Mouse (Mus musculus) embryonic facial prominence, embryonic 11.5 days (tissue): ENCODE data around the gene Hck. TPM values are rescaled to one million over a fixed set of nuclear protein-coding genes. Genes with fewer than 3 reads are reported as not detected.
A peak's percentile ranks its signal among the peaks of the same experiment; 100 is the strongest.

Source experiments
- ATAC-seq: fragments of 200-750 bp; cut with Nextera tagmentation; replicated peaks from 2 replicates; pipeline ENCODE4 v1.8.0; 2017; ENCODE audit warnings: low read depth; ENCODE audit not compliant: insufficient number of reproducible peaks, low FRiP score, low TSS enrichment
- DNase-seq: peaks from one replicate; pipeline ENCODE4 v3.0.0-alpha.2; 2015; ENCODE audit warnings: low spot score
- H3K27ac ChIP-seq: fragments of 300-500 bp; sonication (generic); replicated peaks from 2 replicates; pipeline ENCODE4 v1.5.1; 2014; ENCODE audit warnings: mild to moderate bottlenecking, low read depth, low read length, control low read depth
- H3K27me3 ChIP-seq: fragments of 300-500 bp; sonication (generic); 2 replicates; pipeline ENCODE4 v1.6.1; 2014; ENCODE audit warnings: mild to moderate bottlenecking, low read length, moderate library complexity, mixed read lengths; ENCODE audit not compliant: control insufficient read depth, insufficient read depth
- H3K36me3 ChIP-seq: fragments of 300-500 bp; sonication (generic); replicated peaks from 2 replicates; pipeline ENCODE4 v1.6.1; 2014; ENCODE audit warnings: low read depth, mild to moderate bottlenecking, low read length, moderate library complexity, mixed read lengths; ENCODE audit not compliant: control insufficient read depth, insufficient read depth
- H3K4me1 ChIP-seq: fragments of 300-500 bp; sonication (generic); 2 replicates; pipeline ENCODE4 v1.6.1; 2014; ENCODE audit warnings: low read length, mixed read lengths; ENCODE audit not compliant: control insufficient read depth, insufficient read depth
- H3K4me2 ChIP-seq: fragments of 300-500 bp; sonication (generic); 2 replicates; pipeline ENCODE4 v1.6.1; 2014; ENCODE audit warnings: low read depth, mild to moderate bottlenecking, control low read depth, low read length, moderate library complexity
- H3K4me3 ChIP-seq: fragments of 300-500 bp; sonication (generic); 2 replicates; pipeline ENCODE4 v1.5.1; 2014; ENCODE audit warnings: low read depth, low read length, control low read depth
- H3K9ac ChIP-seq: fragments of 300-500 bp; sonication (generic); replicated peaks from 2 replicates; pipeline ENCODE4 v1.6.1; 2014; ENCODE audit warnings: mild to moderate bottlenecking, control low read depth, low read length
- H3K9me3 ChIP-seq: fragments of 300-500 bp; sonication (generic); replicated peaks from 2 replicates; pipeline ENCODE4 v1.6.1; 2016; ENCODE audit warnings: mild to moderate bottlenecking, low read length, inconsistent platforms, mixed read lengths; ENCODE audit not compliant: control insufficient read depth
- WGBS: fragments of 180-500 bp; shearing (Covaris S2); extraction: QIAGEN DNeasy Blood & Tissue Kit; methylation state at CpG from one replicate; pipeline ENCODE4 v1.1.7; 2014; 5-methylcytosine and 5-hydroxymethylcytosine counted together
- polyA plus RNA-seq: library from polyadenylated mRNA; unstranded; fragments of >200 nt; fragmentation: Nextera tagmentation; extraction: Ambion mirVana; gene quantifications from 2 replicates; pipeline ENCODE4 v1.2.1, GENCODE M21; 2014

The Hck gene
- polyA plus RNA-seq, 1 experiment from 2014 or later, result 1.8 TPM

DNA sequence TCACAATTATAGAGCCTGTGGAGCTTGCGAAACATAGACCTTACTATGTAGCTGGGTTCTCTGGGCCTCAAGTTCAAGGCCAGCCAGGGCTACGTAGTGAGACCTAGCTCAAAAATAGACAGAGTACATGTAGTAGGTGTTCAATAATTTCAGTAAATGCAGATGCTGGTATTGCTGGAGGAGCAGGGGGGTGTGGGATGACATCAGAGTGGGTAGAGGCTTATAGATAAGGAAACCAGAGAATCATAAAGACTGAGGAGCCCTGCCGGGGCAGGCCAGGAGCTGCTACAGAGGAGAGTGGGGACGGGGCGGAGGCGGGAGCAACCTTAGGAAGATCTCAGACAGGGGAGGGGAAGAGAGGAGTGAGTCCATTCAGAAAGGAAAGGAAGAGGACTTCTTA, 22.7 kb upstream of the Hck start:
- H3K27me3 ChIP-seq, result no peaks in the 10 kb centered on the region
- 89% methylated on average over 6 of the region's 6 CpGs for WGBS
- DNase-seq (no peak), ATAC-seq (no peak)
- H3K9ac ChIP-seq, result no peak overlapping the region
- no peak overlapping the region for H3K4me2 ChIP-seq
- H3K36me3 ChIP-seq, result no peaks in the 10 kb centered on the region
- H3K9me3 ChIP-seq, result no peaks in the 10 kb centered on the region
- no peaks in the 10 kb centered on the region; the same call in 1 of the 2 replicates for H3K4me1 ChIP-seq
- H3K27ac ChIP-seq, result no peak overlapping the region
- H3K4me3 ChIP-seq, result no peak overlapping the region

DNA sequence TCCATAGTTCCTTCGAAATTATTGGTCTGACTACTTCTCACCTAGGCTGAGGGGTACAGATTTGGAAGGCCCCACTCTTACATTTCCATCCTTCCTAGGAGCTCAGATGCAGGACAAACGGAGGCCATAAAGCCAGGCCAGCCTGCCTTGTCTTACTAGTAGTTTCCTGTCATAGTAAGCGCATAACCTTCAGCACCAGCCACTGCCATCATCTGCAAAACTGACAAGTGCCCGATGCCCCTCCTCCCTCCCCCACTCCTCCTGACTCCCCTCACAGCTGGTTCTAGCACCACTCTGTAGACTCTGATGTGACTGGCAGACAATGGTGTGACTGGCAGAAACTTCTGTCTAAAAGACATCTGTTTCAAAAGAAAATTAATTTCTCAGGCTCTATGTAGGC, 22.1 kb upstream of the Hck start:
- no peaks in the 10 kb centered on the region for H3K36me3 ChIP-seq
- H3K4me2 ChIP-seq, result no peak overlapping the region
- no peak for DNase-seq
- 85% methylated on average over 4 of the region's 4 CpGs for WGBS
- no peak for ATAC-seq
- H3K9me3 ChIP-seq, result no peaks in the 10 kb centered on the region
- H3K4me1 ChIP-seq, result no peaks in the 10 kb centered on the region; the same call in 1 of the 2 replicates
- H3K4me3 ChIP-seq, result no peak overlapping the region
- no peak overlapping the region for H3K27ac ChIP-seq
- no peaks in the 10 kb centered on the region for H3K27me3 ChIP-seq
- H3K9ac ChIP-seq, result no peak overlapping the region

DNA sequence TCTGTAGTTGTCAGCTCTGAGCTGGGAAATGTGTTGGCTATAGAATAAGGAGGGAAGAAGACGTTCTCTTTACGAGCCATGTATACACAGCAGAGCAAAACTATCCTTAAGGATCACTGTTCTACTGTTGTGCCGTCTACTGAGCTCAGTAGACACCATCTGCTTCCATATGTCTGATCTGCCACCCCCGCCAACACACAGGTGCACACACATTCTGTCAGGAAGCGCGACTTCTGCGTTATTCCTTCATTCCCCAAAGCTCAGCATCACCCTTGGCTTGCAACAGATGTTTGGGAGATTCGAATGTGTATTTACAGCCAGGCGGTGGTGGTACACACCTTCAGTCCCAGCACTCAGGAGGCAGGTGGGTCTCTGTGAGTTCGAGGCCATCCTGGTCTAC, 21.2 kb upstream of the Hck start:
- H3K27ac ChIP-seq, result no peak overlapping the region
- H3K27me3 ChIP-seq, result no peaks in the 10 kb centered on the region
- WGBS, result 90% methylated on average over 10 of the region's 10 CpGs
- DNase-seq (no peak), ATAC-seq (no peak)
- H3K4me3 ChIP-seq, result no peak overlapping the region
- H3K4me2 ChIP-seq, result no peak overlapping the region
- H3K9me3 ChIP-seq, result no peaks in the 10 kb centered on the region
- no peaks in the 10 kb centered on the region for H3K36me3 ChIP-seq
- no peak overlapping the region for H3K9ac ChIP-seq
- H3K4me1 ChIP-seq, result no peaks in the 10 kb centered on the region; the same call in 1 of the 2 replicates

DNA sequence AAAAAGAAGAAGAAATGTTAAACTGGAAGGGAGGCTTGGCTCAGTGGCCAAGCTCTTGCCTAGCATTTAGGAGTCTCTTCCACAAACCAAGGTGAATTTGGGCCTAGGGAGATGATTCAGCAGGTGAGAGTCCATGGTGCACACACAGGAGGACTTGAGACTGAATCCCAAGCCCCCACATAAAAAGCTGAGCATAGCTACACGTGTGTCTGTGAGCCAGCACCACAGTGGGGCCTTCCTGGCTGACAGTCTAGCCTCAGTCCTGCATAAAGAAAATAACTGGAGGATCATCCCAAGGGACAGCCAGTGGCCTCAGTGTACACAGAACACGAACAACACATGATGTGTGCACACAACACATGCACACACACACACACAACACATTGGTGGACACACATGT, 19.0 kb upstream of the Hck start:
- H3K4me1 ChIP-seq, result no peaks in the 10 kb centered on the region; the same call in 1 of the 2 replicates
- no peak overlapping the region for H3K4me3 ChIP-seq
- no peak overlapping the region for H3K4me2 ChIP-seq
- no peaks in the 10 kb centered on the region for H3K9me3 ChIP-seq
- DNase-seq, result no peak
- no peak for ATAC-seq
- no peak overlapping the region for H3K9ac ChIP-seq
- H3K27me3 ChIP-seq, result no peaks in the 10 kb centered on the region
- H3K27ac ChIP-seq, result no peak overlapping the region
- WGBS, result 84% methylated on average over 2 of the region's 2 CpGs
- H3K36me3 ChIP-seq, result no peaks in the 10 kb centered on the region

DNA sequence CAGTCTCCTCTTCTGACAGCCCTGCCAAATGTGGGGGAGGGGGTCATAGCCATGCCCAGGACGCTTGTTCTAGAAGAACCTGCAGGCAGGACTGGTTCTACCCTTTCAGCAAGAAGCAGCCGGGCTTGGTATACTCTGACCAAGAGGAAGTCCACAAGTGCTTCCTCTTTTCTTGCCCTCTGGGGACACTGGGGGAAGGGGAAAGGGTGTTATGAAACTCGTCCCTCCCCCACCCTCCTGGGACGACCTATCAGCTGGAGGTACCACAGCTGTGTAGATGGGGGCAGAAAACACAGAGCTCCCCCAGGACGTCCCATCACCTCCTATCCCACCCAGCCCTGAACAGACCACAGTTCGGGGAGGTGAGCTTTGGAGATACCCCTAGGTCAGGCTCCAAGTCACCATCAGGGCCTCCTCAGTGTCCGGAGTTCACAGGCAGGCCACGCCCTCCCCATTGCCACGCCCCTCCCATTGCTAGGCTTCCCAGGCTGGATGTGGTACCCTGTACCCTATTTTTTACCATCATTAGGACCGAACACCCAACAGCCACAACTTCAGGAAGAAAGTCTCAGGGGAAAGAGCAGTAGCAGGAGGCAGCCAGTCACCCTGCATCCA, 17.6 kb upstream of the Hck start:
- Histone ChIP-seq H3K4me1 (no peaks in the 10 kb centered on the region; the same call in 1 of the 2 replicates), H3K4me3 (no peak overlapping the region), H3K9me3 (no peaks in the 10 kb centered on the region), H3K4me2 (no peak overlapping the region), H3K27me3 (no peaks in the 10 kb centered on the region), H3K27ac (no peak overlapping the region), H3K36me3 (no peaks in the 10 kb centered on the region), H3K9ac (no peak overlapping the region)
- DNase-seq (no peak), ATAC-seq (no peak)
- WGBS, result 40% methylated on average over 10 of the region's 10 CpGs

DNA sequence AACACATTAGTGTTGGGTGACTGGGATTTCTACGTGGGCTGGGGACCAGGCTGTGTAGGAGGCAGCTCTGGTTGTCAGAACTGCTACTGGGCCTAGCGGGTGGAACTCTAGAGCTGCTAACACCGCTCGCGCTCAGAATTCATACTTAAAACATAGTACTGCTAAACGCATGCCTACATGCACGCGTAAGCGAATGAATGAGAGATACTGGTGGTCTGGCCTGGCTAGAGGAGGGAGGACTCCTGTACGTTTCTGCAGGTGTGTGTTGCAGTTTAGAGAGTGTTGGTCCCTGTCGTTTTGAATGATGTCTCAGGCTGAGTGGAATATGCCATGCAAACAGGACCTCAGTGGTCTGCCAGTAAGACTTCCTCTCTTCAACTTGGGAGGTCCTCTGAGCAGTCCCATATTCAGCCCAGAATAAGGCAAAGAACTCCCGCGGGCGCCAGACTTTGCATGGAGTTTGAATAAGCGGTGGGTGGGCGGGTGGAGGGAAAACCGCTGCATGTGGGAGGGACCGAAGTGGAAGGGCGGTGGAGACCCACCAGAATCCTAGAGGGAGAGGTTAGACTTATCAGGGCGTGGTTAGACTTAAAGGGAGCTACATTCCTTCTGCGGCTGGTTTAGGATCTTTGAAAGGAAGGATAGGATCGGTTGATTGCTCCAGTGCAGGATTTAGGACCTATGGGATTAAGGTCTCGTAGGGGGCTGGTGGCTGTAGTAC, 1.1 kb upstream of the Hck start:
- Histone ChIP-seq H3K4me3 (no peak overlapping the region), H3K4me2 (no peak overlapping the region), H3K4me1 (peaks cover 4% of the 10 kb centered on the region; the same call in 1 of the 2 replicates), H3K27ac (no peak overlapping the region), H3K27me3 (peaks cover 29% of the 10 kb centered on the region), H3K36me3 (no peaks in the 10 kb centered on the region), H3K9ac (no peak overlapping the region), H3K9me3 (no peaks in the 10 kb centered on the region)
- ATAC-seq (no peak), DNase-seq (peak; percentile 40)
- 34% methylated on average over 23 of the region's 23 CpGs for WGBS

DNA sequence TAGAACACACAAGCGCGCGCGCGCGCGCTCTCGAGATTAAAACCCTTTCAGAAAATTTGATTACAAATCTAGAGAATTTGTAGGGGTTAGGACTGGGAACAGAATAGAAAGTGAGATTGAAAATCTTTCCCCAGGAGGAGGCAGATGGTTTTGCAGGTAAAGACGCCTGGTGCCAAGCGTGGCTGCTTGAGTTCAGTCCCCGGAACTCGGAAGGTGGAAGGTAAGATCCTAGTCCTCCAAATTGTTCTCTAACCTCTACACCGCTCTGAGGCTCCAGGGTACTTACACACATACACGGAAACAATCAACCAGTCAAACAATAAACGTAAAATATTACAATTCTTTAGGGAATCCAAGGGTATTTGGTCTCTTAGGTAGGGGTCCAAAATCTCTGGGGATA, 466 bp upstream of the Hck start:
- no peak for DNase-seq

DNA sequence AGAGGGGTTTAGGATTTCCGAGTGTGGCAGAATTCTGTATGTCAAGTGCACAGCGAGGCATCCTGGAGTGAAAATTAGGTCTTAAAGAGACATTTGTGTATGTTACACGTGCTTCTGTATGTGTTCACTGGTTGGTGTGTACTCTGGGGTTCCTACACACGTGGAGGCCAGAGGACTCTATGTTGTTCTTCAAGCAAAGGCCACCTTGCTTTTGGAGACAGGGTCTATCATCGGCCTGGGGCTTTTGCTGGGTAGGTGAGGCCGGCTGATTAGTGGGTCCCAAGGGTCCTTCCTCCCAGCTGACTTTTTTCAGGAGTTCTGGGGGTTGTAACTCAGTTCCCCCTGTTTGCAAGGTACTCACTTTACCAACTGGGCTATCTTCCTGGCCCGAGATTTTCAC, 1.3 kb downstream of the Hck start:
- Histone ChIP-seq H3K4me1 (peaks cover 4% of the 10 kb centered on the region; the same call in 1 of the 2 replicates), H3K4me2 (no peak overlapping the region), H3K27ac (no peak overlapping the region), H3K27me3 (peaks cover 29% of the 10 kb centered on the region), H3K9me3 (no peaks in the 10 kb centered on the region), H3K36me3 (no peaks in the 10 kb centered on the region), H3K4me3 (no peak overlapping the region), H3K9ac (no peak overlapping the region)
- WGBS, result 66% methylated on average over 7 of the region's 7 CpGs
- DNase-seq, result no peak
- ATAC-seq, result no peak

More for the DNA sequence above, 466 bp upstream of the Hck start:
- Histone ChIP-seq H3K9me3 (no peaks in the 10 kb centered on the region), H3K27me3 (peaks cover 29% of the 10 kb centered on the region), H3K4me1 (peaks cover 4% of the 10 kb centered on the region; the same call in 1 of the 2 replicates), H3K36me3 (no peaks in the 10 kb centered on the region), H3K4me3 (no peak overlapping the region), H3K27ac (no peak overlapping the region), H3K9ac (no peak overlapping the region), H3K4me2 (peak overlapping the region; percentile 74)
- 4% methylated on average over 15 of the region's 15 CpGs for WGBS
- ATAC-seq, result no peak
